Mouse (Mus musculus): ENCODE measurements at regions not wholly inside any gene's neighbourhood (a gene's known extent, or its start where the extent isn't known, plus 50 kb on each side); places are given as distances from the start of the nearest gene placed in this dataset.

DNA sequence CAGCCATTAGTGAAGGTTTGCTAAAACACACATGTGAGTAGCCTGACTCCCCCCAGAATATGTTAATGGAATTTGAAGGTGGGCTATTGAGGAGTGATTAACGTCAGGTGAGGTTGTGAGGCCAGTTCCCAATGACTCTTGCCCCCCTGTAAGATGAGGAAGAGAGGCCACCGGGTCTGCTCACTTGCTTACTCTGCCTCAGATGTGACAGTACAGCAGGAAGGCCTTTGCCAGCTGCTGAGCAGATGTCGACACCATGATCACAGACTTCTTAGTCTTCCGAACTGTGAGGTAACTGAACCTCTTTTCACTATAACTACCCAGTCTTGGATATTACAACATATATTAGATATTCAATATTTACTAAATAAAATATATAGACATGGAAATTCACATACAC, 127.4 kb downstream of the Kdr start:
- WGBS = 71% methylated on average over 4 of the region's 4 CpGs
- Histone ChIP-seq H3K4me2 (no peak overlapping the region), H3K4me3 (replicated peaks) (no peak overlapping the region), H3K9ac (no peak overlapping the region), H3K36me3 (no peaks in the 10 kb centered on the region), H3K4me1 (0 out of 2 replicates have a peak, but pooled peaks cover 2% of the 10 kb centered on the region), H3K27ac (no peak overlapping the region), H3K9me3 (replicated peaks) (no peaks in the 10 kb centered on the region), H3K27me3 (no peaks in the 10 kb centered on the region)
- no peak for ATAC-seq (replicated peaks; ENCODE audit: low FRiP score)

DNA sequence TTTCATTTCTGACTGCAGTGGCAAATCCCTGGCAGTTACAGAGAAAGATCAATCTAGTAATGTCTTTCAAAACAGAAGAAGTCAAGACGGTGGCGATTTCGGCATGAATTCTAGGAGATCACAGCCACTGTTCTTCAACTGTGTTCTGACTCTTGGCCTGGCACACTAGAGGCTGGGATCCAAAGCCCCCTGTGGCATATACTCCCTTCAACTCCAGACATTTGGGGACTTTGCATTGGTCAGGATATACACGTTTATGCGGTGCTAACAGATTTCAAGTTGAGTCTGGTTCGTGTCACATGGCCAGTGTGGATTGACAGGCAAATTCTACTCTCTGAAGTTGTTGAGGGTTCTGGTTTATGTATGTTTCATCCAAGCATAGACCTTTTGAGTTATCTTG, 130.3 kb downstream of the Kdr start:
- Histone ChIP-seq H3K9ac (no peak overlapping the region), H3K4me3 (replicated peaks) (no peak overlapping the region), H3K4me2 (no peak overlapping the region), H3K9me3 (replicated peaks) (no peaks in the 10 kb centered on the region), H3K27ac (no peak overlapping the region), H3K4me1 (no peaks in the 10 kb centered on the region), H3K27me3 (no peaks in the 10 kb centered on the region), H3K36me3 (no peaks in the 10 kb centered on the region)
- 94% methylated on average over 6 of the region's 6 CpGs for WGBS
- ATAC-seq (replicated peaks; ENCODE audit: low FRiP score) = no peak

DNA sequence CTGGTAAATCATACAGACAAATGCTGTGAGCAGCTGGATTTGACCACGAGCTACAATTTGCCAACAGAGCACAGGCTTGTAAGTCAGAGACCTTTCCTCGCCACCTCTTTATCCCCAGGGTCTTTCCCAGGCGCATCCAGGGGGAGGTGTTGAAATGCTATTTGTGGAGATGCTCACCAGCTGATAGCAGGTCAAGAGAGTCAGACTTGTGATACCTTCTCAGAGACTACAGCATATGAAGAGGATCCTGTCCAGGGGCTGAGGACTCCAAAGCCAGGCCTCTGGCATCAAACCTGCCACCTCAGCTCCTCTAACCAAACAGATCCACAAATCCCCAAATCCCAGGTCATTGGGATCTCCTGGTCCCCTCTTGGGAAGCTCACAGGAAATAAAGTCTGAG, 130.9 kb downstream of the Kdr start:
- Histone ChIP-seq H3K4me3 (replicated peaks) (no peak overlapping the region), H3K27ac (no peak overlapping the region), H3K4me1 (no peaks in the 10 kb centered on the region), H3K9me3 (replicated peaks) (no peaks in the 10 kb centered on the region), H3K4me2 (no peak overlapping the region), H3K36me3 (no peaks in the 10 kb centered on the region), H3K9ac (no peak overlapping the region), H3K27me3 (no peaks in the 10 kb centered on the region)
- no peak for ATAC-seq (replicated peaks; ENCODE audit: low FRiP score)
- WGBS = 79% methylated on average over 3 of the region's 3 CpGs

DNA sequence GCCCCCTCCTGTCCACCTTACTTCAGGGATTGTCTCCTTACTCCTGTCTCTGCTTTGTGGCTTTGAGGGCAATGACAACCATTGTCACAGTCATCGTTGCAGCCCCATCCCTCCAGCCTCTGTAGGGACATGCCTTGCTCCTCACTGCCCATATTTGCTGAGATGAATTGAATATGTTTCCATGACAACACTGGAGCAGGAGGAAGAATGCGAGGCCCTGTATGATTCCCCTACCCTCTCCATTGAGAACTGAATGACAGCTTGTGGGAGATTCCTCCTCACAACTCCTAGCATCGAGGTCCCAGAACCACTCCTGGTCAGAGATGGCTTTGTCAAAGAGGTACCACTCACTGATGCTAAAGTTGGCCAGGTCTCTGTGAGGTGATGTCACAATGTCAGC, 132.2 kb downstream of the Kdr start:
- WGBS = 83% methylated on average over 3 of the region's 3 CpGs
- Histone ChIP-seq H3K4me2 (no peak overlapping the region), H3K27ac (no peak overlapping the region), H3K36me3 (no peaks in the 10 kb centered on the region), H3K9me3 (replicated peaks) (no peaks in the 10 kb centered on the region), H3K9ac (no peak overlapping the region), H3K27me3 (no peaks in the 10 kb centered on the region), H3K4me3 (replicated peaks) (no peak overlapping the region), H3K4me1 (no peaks in the 10 kb centered on the region)
- ATAC-seq (replicated peaks; ENCODE audit: low FRiP score) = no peak

DNA sequence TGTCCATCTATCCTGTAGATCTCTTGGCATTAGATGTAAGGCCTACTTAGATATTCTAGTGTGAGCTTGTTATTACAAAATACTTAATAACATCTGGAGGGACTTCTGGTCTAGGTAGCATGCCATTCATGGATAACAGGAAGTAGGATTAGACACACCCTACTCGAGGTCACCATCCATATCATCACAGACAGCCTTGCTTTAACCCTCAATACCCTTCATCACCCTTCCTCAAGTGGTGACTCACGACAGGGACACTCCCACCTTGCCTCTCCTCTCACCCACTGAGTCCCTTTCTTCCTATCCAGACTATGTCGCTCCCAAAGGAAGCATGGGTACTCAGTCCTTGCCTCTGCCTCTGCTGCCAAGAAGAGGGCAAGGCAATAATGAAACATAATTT, 134.5 kb downstream of the Kdr start:
- ATAC-seq (replicated peaks; ENCODE audit: low FRiP score) = no peak
- WGBS = 73% methylated on average over 3 of the region's 3 CpGs
- Histone ChIP-seq H3K27me3 (no peaks in the 10 kb centered on the region), H3K9me3 (replicated peaks) (no peaks in the 10 kb centered on the region), H3K4me1 (no peaks in the 10 kb centered on the region), H3K4me2 (no peak overlapping the region), H3K4me3 (replicated peaks) (no peak overlapping the region), H3K27ac (no peak overlapping the region), H3K9ac (no peak overlapping the region), H3K36me3 (no peaks in the 10 kb centered on the region)

DNA sequence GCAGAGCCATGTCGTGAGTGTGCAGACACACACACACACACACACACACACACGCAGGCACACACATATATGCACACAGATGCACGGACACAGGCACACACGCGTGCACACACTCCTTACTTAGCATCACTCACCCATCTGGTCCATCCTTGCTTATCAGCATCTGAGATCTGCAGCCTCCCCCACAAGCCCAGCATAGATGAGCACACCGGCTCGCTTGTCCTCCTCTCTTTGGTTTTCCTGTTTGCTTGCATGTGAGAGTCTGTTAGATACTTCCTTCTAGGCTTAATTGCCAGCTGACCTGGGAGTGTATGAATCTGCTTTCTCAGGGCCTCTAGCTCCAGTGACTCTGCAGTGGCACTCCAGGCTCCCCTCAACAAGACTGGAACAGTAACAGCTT, 137.8 kb downstream of the Kdr start:
- Histone ChIP-seq H3K36me3 (no peaks in the 10 kb centered on the region), H3K27ac (no peak overlapping the region), H3K27me3 (no peaks in the 10 kb centered on the region), H3K4me1 (peaks cover 4% of the 10 kb centered on the region), H3K4me3 (replicated peaks) (no peak overlapping the region), H3K9ac (no peak overlapping the region), H3K9me3 (replicated peaks) (no peaks in the 10 kb centered on the region), H3K4me2 (no peak overlapping the region)
- 74% methylated on average over 7 of the region's 7 CpGs for WGBS
- no peak for ATAC-seq (replicated peaks; ENCODE audit: low FRiP score)

DNA sequence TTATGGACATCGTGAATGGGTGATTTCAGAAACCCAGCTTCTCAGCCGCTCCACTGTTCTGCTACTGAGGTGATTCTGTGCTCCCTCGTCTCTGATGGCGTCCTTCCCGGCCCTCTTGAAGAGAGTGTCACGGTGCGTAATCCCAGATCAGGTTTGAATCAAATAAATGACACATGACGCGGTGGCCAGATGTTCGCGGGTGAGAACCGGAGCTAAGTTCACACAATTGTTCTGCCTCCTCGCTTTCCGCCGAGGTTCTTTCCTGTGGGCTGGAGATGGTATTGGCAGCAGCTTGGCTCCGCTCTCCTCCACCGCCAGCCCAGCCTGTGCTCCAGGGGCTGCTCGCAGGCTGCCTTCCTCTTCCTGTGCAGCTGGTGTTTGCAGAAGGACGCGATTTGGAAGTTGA, 142.7 kb downstream of the Kdr start:
- H3K9me3 ChIP-seq (replicated peaks) = no peaks in the 10 kb centered on the region
- no peaks in the 10 kb centered on the region for H3K27me3 ChIP-seq
- peak overlapping the region; percentile 56 for H3K4me2 ChIP-seq
- H3K4me1 ChIP-seq = peaks cover 19% of the 10 kb centered on the region
- H3K4me3 ChIP-seq (replicated peaks) = peak overlapping the region; percentile 29
- peak; percentile 72; the same call in 1 of the 2 replicates for ATAC-seq (replicated peaks; ENCODE audit: low FRiP score)
- WGBS = 32% methylated on average over 20 of the region's 20 CpGs
- H3K36me3 ChIP-seq = no peaks in the 10 kb centered on the region
- H3K27ac ChIP-seq = peak overlapping the region; percentile 77
- H3K9ac ChIP-seq = no peak overlapping the region

DNA sequence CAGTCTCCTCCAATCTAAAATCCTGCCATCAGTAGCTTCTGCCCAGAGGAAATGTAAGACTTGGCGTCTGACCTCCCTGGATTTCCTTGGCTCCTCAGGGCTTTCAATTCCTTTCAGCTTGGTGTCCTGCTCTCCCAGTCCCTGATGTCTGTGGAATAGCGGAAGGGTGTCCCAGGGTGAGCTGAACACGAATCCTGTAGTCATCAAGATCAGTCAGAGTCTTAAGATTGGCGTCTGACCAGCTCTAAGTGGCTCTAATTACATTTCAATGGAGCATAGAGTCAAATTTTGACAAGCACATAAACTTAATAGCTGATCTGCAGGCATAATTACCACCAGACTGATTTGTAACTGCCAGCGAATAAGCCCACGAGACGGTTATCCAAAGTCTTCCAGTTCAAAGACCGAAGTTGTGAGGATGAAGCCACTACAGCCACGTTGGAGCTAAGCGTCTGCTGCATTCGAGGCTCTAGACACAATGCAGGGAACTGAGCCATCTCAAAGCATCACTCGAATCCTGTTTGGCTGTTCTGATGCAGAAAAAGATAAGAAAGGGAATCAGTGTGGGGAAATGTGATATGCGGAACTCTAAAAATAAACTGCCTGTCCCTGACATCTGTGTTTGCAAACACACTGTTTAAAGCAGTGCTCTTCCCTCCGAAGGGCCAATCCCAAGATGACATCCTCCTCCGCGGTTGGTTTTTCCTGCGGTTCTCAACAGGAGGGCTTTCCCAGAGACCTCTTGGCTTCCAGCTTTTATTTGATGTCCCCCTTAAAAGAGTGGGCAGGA, 143.3 kb downstream of the Kdr start:
- H3K4me3 ChIP-seq (replicated peaks) = peak overlapping the region; percentile 29
- ATAC-seq (replicated peaks; ENCODE audit: low FRiP score) = 0 out of 2 replicates have a peak, but pooled peaks have one; percentile 19
- 35% methylated on average over 17 of the region's 17 CpGs for WGBS
- H3K27ac ChIP-seq = peak overlapping the region; percentile 77
- no peaks in the 10 kb centered on the region for H3K27me3 ChIP-seq
- H3K4me2 ChIP-seq = peak overlapping the region; percentile 56
- no peak overlapping the region for H3K9ac ChIP-seq
- no peaks in the 10 kb centered on the region for H3K36me3 ChIP-seq
- no peaks in the 10 kb centered on the region for H3K9me3 ChIP-seq (replicated peaks)
- H3K4me1 ChIP-seq = peaks cover 25% of the 10 kb centered on the region

DNA sequence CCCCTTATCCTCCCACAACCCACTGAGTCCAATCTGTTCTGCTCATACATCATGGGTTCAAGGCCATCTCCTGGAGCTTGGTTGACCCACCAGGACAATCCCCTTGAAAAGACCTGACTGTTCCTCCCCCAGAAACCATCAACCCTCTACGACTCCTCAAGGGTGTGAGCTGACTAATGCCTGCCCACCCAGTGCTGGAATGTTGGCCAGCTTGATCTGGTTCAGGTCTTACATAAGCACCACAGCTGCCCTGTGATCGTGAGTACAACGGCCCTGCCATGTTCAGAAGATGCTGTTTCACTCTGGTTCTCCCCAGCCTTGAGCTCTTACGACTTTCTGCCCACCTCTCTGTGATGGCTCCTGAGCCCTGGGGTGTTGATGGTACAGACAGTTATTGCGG, 145.9 kb downstream of the Kdr start:
- 76% methylated on average over 5 of the region's 5 CpGs for WGBS

DNA sequence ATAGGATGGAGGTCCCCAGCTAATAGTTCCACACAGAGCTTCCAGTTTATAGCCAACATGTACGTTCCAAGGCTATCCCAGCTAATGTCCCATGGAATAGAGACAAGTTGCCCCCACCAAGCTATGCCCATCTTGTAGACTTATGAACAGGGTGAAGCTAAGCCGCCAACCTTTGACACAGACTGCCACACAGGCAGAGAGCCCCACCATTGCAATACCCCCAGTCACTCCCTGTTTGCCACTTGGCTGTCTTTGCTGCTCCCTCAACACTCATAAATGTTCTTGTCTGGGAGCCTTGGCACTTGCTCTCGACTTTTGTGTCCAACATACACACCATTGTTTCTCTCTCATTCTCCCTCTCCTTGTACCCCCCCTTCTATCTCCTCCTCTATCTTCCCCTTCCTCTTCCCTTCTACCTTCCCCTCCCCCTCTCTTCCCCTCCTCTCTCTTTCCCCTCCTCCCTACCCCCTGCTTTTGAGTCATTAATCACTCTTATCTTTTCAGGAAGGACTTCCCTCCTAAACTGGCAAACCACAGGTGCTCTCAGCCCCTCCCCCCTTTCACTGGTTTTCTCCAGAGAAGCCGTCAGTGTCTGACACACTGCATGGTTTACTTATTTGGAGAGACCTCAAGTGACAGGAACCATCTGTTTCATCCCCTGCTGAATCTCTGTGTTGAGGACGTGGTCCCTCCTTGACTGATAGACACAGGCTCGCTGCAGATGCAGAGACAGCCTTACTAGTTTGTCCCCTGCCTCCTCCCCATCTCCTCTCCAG, 148.2 kb downstream of the Kdr start:
- Histone ChIP-seq H3K36me3 (no peaks in the 10 kb centered on the region), H3K27me3 (no peaks in the 10 kb centered on the region), H3K9me3 (replicated peaks) (no peaks in the 10 kb centered on the region), H3K4me1 (peaks cover 24% of the 10 kb centered on the region), H3K4me2 (no peak overlapping the region), H3K4me3 (replicated peaks) (no peak overlapping the region), H3K9ac (no peak overlapping the region), H3K27ac (0 out of 2 replicates have a peak overlapping the region, but pooled peaks have one; percentile 1)
- ATAC-seq (replicated peaks; ENCODE audit: low FRiP score) = peak; percentile 80
- WGBS = 33% methylated on average over 6 of the region's 6 CpGs

More for the DNA sequence above, 145.9 kb downstream of the Kdr start:
- no peaks in the 10 kb centered on the region for H3K27me3 ChIP-seq
- H3K9ac ChIP-seq = no peak overlapping the region
- no peak for ATAC-seq (replicated peaks; ENCODE audit: low FRiP score)
- H3K4me3 ChIP-seq (replicated peaks) = no peak overlapping the region
- no peak overlapping the region for H3K4me2 ChIP-seq
- H3K27ac ChIP-seq = no peak overlapping the region
- H3K4me1 ChIP-seq = peaks cover 28% of the 10 kb centered on the region
- H3K36me3 ChIP-seq = no peaks in the 10 kb centered on the region
- no peaks in the 10 kb centered on the region for H3K9me3 ChIP-seq (replicated peaks)

DNA sequence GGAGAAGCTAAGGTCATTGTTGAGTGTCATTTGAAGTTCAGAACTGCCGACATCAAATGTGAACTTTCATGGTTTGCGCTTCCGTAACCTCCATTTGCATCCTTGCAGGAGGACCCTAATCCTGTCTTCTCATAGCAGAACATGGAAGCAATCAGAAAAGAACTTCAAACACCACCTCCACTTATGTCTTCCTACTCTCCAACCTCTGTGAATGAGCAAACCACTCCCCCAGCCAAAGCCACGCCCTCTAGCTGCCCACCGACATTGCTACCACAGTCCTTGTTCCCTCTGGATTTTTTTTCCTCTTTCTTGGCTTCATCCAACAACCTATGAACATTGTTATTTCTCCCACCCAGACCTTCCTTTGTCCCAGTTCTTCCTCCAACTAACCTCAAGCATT, 149.9 kb downstream of the Kdr start:
- peaks cover 19% of the 10 kb centered on the region; the same call in 1 of the 2 replicates for H3K4me1 ChIP-seq
- no peak overlapping the region for H3K4me3 ChIP-seq (replicated peaks)
- 86% methylated on average over 5 of the region's 5 CpGs for WGBS
- no peak for ATAC-seq (replicated peaks; ENCODE audit: low FRiP score)
- H3K9ac ChIP-seq = no peak overlapping the region
- no peaks in the 10 kb centered on the region for H3K36me3 ChIP-seq
- no peak overlapping the region for H3K27ac ChIP-seq
- no peaks in the 10 kb centered on the region for H3K9me3 ChIP-seq (replicated peaks)
- no peaks in the 10 kb centered on the region for H3K27me3 ChIP-seq
- no peak overlapping the region for H3K4me2 ChIP-seq

DNA sequence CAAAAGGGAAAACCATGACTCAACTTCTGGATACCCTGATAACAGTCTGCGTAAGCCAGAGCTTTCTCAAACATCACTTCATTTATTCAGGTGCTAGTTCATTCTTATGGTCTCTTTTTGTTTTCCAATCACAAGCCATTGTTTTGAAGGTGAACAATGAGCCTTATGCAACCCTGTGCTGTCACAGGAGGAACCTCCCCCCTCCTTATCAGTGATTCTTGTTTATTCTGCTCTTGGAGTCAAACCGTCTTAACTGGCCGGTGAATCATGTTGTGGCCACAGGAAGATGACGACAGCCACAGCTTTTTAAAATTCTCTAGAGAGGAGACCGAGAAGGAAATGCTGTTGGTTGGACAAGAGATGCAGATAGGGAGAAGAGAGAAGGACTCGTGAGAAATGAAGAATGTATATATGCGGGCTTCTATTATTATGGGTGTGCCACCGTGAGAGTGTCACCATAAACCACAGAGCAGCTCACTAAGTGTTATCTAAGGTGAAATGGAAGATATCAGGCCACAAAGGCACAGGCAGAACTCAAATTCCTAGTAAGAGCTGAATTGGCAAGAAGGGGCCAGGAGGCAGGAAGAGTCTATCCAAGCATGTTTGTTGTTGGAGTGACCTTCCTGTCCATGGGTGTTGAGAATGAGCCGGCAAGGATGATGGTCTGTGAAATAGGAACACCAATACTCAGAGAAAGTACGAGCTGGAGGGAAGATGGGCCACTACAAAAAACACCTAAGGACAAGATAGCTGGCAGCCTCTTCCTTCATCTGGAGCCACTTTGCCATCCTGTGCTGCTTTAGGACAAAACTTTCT, 151.8 kb downstream of the Kdr start:
- Histone ChIP-seq H3K27ac (no peak overlapping the region), H3K4me1 (peaks cover 14% of the 10 kb centered on the region; the same call in 1 of the 2 replicates), H3K9me3 (replicated peaks) (no peaks in the 10 kb centered on the region), H3K27me3 (no peaks in the 10 kb centered on the region), H3K36me3 (no peaks in the 10 kb centered on the region), H3K4me2 (no peak overlapping the region), H3K9ac (no peak overlapping the region), H3K4me3 (replicated peaks) (no peak overlapping the region)
- ATAC-seq (replicated peaks; ENCODE audit: low FRiP score) = no peak
- WGBS = 60% methylated on average over 10 of the region's 10 CpGs

Measured in kidney, embryonic 15.5 days (tissue).